In genomic region chr16:55521421-55521971, GRCm38 (mm10) we compare ENCODE assay signal across 18 mouse cellular contexts.
"Had no signal": no experiment of that assay in that cellular context is flagged by ENCODE, and none has a peak within 500 bp of the region (broad histone marks: within the 10 kb centered on the region; RNA-seq: fewer than 3 reads in every experiment).

No protein-coding gene starts in this region.

- H3K27ac ChIP-seq: hindbrain, postnatal 0 days; kidney, postnatal 0 days; limb, embryonic 10.5 days; limb, embryonic 13.5 days; liver, embryonic 12.5 days; liver, embryonic 15.5 days; lung, embryonic 15.5 days; midbrain, embryonic 10.5 days; midbrain, embryonic 13.5 days had no signal

- H3K4me1 ChIP-seq: limb, embryonic 10.5 days; limb, embryonic 13.5 days; liver, embryonic 15.5 days; lung, embryonic 15.5 days; midbrain, embryonic 10.5 days; midbrain, embryonic 13.5 days had no signal

- DNase-seq: liver; lung, adult 18-20 months; lung, postnatal 10 days; lung, postnatal 36 days; thymus, adult 18-20 months; thymus, postnatal 36 days had no signal

- H3K36me3 ChIP-seq: limb, embryonic 10.5 days; limb, embryonic 13.5 days; liver, embryonic 12.5 days; liver, embryonic 15.5 days; lung, embryonic 15.5 days; midbrain, embryonic 10.5 days; midbrain, embryonic 13.5 days had no signal

- ATAC-seq: hindbrain, postnatal 0 days; inflammation-experienced regulatory T-cells, adult 6 months; liver, embryonic 12.5 days; midbrain, embryonic 13.5 days; midbrain, embryonic 16.5 days had no signal

- H3K4me2 ChIP-seq: limb, embryonic 13.5 days; liver, embryonic 12.5 days; liver, embryonic 15.5 days; lung, embryonic 15.5 days; midbrain, embryonic 13.5 days had no signal

- H3K27me3 ChIP-seq: limb, embryonic 13.5 days; liver, embryonic 12.5 days; liver, embryonic 15.5 days; lung, embryonic 15.5 days; megakaryocyte, embryonic 14.5 days; midbrain, embryonic 13.5 days had no signal

- H3K4me3 ChIP-seq: limb, embryonic 10.5 days; limb, embryonic 13.5 days; liver, embryonic 12.5 days; liver, embryonic 15.5 days; lung, embryonic 15.5 days; megakaryocyte, embryonic 14.5 days; midbrain, embryonic 10.5 days; midbrain, embryonic 13.5 days had no signal

- H3K9me3 ChIP-seq: limb, embryonic 10.5 days; limb, embryonic 13.5 days; liver, embryonic 12.5 days; liver, embryonic 15.5 days; lung, embryonic 15.5 days; megakaryocyte, embryonic 14.5 days; midbrain, embryonic 10.5 days; midbrain, embryonic 13.5 days had no signal

- H3K9ac ChIP-seq: limb, embryonic 13.5 days; liver, embryonic 12.5 days; liver, embryonic 15.5 days; lung, embryonic 15.5 days; midbrain, embryonic 13.5 days had no signal
